Mouse (Mus musculus): ENCODE results near the gene Zfp36l2.
A peak's percentile ranks its signal among the peaks of the same experiment; 100 is the strongest.
"Not testable (repeated sequence)": the region's sequence is repeated elsewhere in the genome, so short reads cannot be mapped to it uniquely, and the experiment has no call there.

Zfp36l2 gene

GRCm38 (mm10) chr17:84187727-84188373 is at the start of gene Zfp36l2:
Gene Zfp36l2, minus strand, starts transcription at chr17:84187947.
- DNase-seq: peak; percentile 97

DNA sequence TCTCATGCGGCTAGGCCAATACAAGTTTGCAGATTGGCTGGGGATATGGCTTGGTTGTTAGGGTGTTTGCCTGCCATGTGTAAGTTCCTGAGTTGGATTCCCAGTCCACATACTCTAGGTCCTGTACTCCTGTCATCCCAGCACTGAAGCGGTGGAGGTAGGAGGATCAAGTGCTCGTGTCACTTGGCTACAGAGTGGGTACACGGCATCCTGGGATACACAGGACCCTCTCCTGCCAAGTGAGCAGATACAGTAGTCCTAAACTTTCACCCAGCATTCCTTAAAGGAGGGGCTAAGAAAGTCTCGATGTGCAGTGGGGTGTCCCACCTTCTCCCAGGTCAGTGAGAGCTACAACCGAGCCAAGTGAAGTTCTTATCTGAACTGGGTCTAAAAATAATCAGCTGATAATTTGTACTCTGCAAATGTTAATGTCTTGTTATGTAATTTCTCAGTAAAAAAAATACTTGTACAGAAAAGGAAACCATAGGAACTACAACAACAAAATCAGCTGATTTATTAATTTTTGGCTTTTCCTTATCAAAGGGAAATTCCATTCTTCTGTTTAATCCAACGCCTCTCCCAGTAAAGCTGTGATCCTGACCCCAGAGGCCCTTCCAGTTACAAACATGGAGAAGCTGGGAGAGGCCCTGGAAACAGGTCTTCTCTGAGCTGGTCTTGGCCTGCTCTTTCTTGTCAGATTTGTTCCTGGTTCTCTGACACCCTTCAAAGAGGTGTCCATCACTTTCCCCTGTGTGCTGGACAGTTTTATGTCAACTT is 49.2 kb upstream of the Zfp36l2 start:
- DNase-seq: no peak

- DNase-seq: no peak
Observed at GRCm38 (mm10) chr17:84235399-84235928, 47.7 kb upstream of the Zfp36l2 start.

GRCm38 (mm10) chr17:84234785-84235184 is 47.0 kb upstream of the Zfp36l2 start:
- DNase-seq: not testable (repeated sequence)

DNA sequence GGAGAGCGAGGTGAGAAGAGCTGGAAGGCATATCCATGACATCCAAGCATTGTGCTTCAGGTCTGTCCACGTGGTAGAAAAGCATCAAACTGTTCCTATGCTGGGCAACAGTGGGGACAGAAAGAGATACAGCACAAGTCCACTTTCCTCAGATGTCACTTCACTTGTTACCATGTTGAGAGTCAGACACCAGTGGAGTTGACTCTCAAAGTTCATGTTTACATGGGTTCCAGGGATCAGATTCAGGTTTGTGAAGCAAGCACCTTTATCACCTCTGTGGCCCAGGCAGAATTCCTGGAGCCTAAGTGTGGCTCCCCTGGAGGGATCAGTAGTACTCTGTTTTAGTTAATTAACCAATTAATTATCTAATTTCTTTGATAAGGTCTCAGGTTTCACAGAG is 46.0 kb upstream of the Zfp36l2 start:
- no peak for DNase-seq

- no peak for DNase-seq
Observed at GRCm38 (mm10) chr17:84231361-84231760, 43.6 kb upstream of the Zfp36l2 start.

- DNase-seq: no peak
Observed at GRCm38 (mm10) chr17:84228223-84228622, 40.5 kb upstream of the Zfp36l2 start.

- no peak for DNase-seq
Observed at GRCm38 (mm10) chr17:84226681-84227080, 38.9 kb upstream of the Zfp36l2 start.

DNA sequence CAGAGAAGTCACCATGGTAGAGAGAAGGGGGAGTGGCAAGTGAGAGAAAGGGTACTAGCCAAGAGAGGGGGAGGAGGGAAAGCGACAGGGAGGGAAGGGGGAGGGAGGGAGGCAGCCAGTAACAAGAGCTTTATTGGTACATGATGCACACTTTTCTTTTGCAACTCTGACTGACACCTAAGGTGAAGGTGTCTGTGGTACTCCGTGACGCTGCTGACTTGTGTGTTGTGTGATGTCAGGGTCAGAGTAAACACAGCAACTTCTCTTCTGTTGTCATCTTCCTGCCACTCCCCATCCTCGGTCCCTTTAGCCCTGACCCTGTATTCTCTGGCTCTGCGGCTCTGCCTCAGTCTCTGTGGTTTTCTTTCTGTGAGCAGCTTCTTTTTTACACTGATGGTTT is 38.5 kb upstream of the Zfp36l2 start:
- no peak for DNase-seq

DNA sequence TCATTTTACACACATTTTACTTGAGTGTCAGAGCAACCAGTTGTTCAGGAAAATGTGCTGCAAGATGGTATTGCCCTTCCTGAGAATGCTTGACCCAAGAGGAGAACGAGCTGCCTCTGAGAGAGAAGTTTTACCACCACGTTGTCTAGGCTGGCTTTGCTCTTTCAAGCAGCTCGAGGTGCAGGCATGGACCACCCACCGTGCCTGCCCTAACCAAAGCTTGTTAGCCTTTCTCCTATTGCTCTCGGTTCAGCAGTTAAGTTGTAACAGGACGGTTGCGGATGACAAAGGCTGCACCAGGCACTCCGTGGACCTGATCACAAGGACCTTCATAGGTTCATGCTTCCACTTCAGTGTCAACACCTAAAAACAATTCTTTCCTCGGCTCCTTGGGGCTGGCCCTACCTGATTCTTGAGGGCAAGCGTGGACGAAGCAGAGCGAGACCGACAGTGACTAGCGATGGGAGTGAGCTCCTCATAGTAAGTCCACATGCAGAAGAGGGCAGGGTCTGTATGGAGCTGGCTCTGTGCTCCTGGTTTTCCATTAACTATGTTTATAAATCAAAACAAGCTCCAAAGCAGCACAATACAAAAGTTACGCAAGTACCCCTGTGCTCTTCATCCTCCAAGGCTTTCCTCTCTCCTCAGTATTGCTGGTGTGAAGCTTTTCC is 36.6 kb upstream of the Zfp36l2 start:
- no peak for DNase-seq

- not testable (repeated sequence) for DNase-seq
Observed at GRCm38 (mm10) chr17:84218841-84219240, 31.1 kb upstream of the Zfp36l2 start.

DNA sequence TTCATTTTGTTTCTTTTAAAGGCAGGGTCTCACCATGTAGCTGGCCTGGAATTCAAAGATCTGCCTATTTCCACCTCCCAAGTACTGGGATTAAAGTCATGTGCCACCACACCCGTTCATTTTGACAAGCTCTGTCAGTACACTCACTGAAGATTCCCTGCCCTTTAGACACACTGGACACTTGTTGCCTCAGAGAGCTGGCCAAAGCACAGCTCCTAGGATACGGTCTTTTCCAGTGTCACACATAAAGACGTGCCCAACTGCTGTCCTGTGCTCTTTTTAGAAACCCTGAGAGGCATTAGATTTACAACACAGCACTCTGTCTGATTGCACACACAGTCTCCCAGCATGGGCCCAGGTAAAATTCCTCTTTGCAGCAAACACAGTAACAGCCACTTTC is 29.9 kb upstream of the Zfp36l2 start:
- DNase-seq: no peak

- peak; percentile 18 for DNase-seq
Observed at GRCm38 (mm10) chr17:84215264-84215960, 27.7 kb upstream of the Zfp36l2 start.

DNA sequence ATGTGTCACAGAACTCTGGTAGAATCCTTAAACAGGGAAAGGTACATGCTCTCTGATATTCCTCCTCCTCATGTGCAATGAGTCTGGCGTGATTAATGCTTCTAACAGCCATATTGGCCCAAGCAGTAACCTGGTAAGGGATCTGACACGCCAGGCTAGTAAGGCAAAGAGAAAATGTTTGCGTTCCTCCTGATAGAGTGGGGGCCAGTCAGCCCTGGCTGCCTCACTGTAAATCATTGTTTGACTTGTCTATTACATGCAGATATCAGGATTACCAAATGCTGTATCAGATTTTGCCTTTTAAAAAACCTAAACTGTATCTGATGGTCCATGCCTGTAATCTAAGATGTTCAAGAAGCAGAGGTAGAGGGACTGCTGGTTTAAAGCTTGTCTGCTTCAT is 25.7 kb upstream of the Zfp36l2 start:
- no peak for DNase-seq

GRCm38 (mm10) chr17:84207611-84208010 is 19.9 kb upstream of the Zfp36l2 start:
- no peak for DNase-seq

GRCm38 (mm10) chr17:84206239-84206638 is 18.5 kb upstream of the Zfp36l2 start:
- no peak for DNase-seq

- DNase-seq: no peak
Observed at GRCm38 (mm10) chr17:84204962-84205361, 17.2 kb upstream of the Zfp36l2 start.

DNA sequence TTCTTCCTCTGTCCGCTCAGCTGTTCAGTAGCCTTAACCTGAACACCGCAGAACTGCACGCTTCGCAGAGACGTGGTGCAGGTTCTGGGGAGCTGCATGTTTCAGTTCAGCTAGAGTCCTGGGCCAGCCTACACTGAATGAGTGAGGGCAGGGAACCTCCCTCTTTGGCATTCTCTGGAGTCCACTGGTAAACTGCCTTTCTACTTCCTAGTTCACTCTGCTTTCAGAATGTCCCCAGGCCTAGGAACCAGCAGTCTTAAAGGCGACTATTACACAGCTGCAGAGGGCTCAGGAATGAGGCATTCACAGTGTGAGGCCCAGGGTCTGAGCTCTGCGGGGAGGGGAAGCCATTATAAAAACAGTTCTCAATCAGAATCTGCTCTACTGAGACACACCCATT is 15.6 kb upstream of the Zfp36l2 start:
- DNase-seq: peak; percentile 12

DNA sequence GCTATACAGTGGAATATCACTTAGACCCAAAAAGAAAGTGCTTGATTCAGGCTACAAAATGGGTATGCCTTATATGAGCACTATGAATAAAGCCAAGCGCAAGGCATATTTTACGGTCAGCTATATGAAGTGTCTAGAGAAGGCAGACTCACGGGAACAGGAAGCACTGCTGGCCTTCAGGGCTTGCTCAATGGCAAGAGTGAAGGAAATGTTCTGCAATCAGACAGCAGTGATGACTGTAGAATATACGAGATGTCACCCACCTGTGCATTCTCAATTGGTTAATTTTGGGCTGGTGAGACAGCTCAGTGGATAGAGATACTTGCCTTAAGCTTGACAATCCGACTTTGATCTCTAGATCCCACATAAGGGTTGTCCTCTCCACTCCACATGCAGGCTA is 13.4 kb upstream of the Zfp36l2 start:
- no peak for DNase-seq

GRCm38 (mm10) chr17:84197912-84198344 is 10.2 kb upstream of the Zfp36l2 start:
- DNase-seq: peak; percentile 27

GRCm38 (mm10) chr17:84196329-84196728 is 8.6 kb upstream of the Zfp36l2 start:
- DNase-seq: no peak

DNA sequence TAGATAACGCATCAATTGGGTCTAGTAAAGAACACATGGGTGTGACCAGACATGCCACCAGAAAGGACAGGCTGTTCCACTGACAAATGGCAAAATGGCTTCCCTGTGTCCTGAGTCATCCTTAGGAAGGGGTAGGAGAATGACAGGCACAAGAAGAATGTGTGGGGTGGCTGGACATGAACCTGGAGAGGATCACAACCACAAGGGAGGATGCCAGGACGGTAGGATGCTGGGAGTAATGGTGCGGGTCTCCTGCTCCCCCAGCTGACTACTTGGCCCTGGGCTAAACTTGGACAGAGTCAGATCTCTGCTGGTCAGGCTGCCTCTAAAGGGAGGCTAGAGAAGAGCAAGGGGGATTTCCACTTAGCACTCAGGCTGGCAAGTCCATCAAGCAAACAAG is 8.1 kb upstream of the Zfp36l2 start:
- DNase-seq: no peak

- no peak for DNase-seq
Observed at GRCm38 (mm10) chr17:84195003-84195395, 7.3 kb upstream of the Zfp36l2 start.
